ENCODE assay signal across 32 mouse cellular contexts in the genomic region with DNA sequence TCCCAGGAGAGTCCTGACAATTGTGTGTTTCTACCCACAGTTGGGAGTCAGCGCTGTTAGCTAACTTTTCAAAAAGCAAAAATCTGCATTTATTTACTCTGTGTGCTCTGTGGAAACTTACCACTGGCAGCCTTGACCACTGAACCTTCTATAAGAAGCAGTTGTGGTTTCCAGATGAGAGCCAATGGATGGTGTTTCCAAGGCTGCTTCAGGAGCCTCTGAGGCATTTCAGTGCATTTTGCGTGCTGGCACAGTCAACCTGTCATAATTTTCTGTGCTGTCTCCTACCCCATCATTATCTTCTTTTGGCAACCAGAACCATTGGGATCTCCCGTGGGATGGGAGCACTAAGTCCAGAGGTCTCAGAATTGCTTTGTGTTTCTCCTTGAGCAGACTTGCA.
"Had no signal": no experiment of that assay in that cellular context is flagged by ENCODE, and none has a peak within 500 bp of the region (broad histone marks: within the 10 kb centered on the region; RNA-seq: fewer than 3 reads in every experiment).

No protein-coding gene starts in this region.

- H3K4me2 ChIP-seq: limb, embryonic 12.5 days; limb, embryonic 13.5 days; limb, embryonic 15.5 days; liver, embryonic 11.5 days; liver, embryonic 12.5 days; liver, embryonic 13.5 days; liver, embryonic 15.5 days; lung, embryonic 14.5 days; lung, embryonic 15.5 days; midbrain, embryonic 11.5 days; midbrain, embryonic 12.5 days; midbrain, embryonic 13.5 days; midbrain, embryonic 15.5 days; neural tube, embryonic 12.5 days had no signal

- H3K4me3 ChIP-seq: limb, embryonic 10.5 days; limb, embryonic 12.5 days; limb, embryonic 13.5 days; limb, embryonic 15.5 days; liver, embryonic 12.5 days; liver, embryonic 13.5 days; liver, embryonic 15.5 days; lung, embryonic 15.5 days; megakaryocyte, embryonic 14.5 days; midbrain, embryonic 10.5 days; midbrain, embryonic 12.5 days; midbrain, embryonic 13.5 days; midbrain, embryonic 15.5 days; myocyte; neural tube, embryonic 12.5 days had no signal

- H3K4me1 ChIP-seq: limb, embryonic 10.5 days; limb, embryonic 12.5 days; limb, embryonic 13.5 days; limb, embryonic 15.5 days; liver, embryonic 12.5 days; liver, embryonic 13.5 days; liver, embryonic 15.5 days; lung, embryonic 15.5 days; megakaryocyte, embryonic 14.5 days; midbrain, embryonic 10.5 days; midbrain, embryonic 12.5 days; midbrain, embryonic 13.5 days; midbrain, embryonic 15.5 days; neural tube, embryonic 12.5 days had no signal

- H3K27me3 ChIP-seq: limb, embryonic 12.5 days; limb, embryonic 13.5 days; limb, embryonic 15.5 days; liver, embryonic 12.5 days; liver, embryonic 13.5 days; liver, embryonic 15.5 days; lung, embryonic 15.5 days; megakaryocyte, embryonic 14.5 days; midbrain, embryonic 12.5 days; midbrain, embryonic 13.5 days; midbrain, embryonic 15.5 days; neural tube, embryonic 12.5 days had no signal

- H3K9ac ChIP-seq: limb, embryonic 12.5 days; limb, embryonic 13.5 days; limb, embryonic 15.5 days; liver, embryonic 12.5 days; liver, embryonic 13.5 days; liver, embryonic 14.5 days; liver, embryonic 15.5 days; liver, postnatal 0 days; lung, embryonic 14.5 days; lung, embryonic 15.5 days; midbrain, embryonic 12.5 days; midbrain, embryonic 13.5 days; midbrain, embryonic 15.5 days; neural tube, embryonic 12.5 days had no signal

- H3K9me3 ChIP-seq: limb, embryonic 10.5 days; limb, embryonic 12.5 days; limb, embryonic 13.5 days; limb, embryonic 15.5 days; liver, embryonic 12.5 days; liver, embryonic 13.5 days; liver, embryonic 15.5 days; lung, embryonic 15.5 days; megakaryocyte, embryonic 14.5 days; midbrain, embryonic 10.5 days; midbrain, embryonic 12.5 days; midbrain, embryonic 13.5 days; midbrain, embryonic 15.5 days; neural tube, embryonic 12.5 days had no signal

- H3K36me3 ChIP-seq: limb, embryonic 10.5 days; limb, embryonic 12.5 days; limb, embryonic 13.5 days; limb, embryonic 15.5 days; liver, embryonic 12.5 days; liver, embryonic 13.5 days; liver, embryonic 15.5 days; lung, embryonic 15.5 days; midbrain, embryonic 10.5 days; midbrain, embryonic 12.5 days; midbrain, embryonic 13.5 days; midbrain, embryonic 15.5 days; neural tube, embryonic 12.5 days had no signal

- DNase-seq: left cerebral cortex, postnatal 4 days; liver; liver, embryonic 13.5 days; liver, postnatal 0 days; lung, adult 18-20 months; lung, adult 2 months; lung, embryonic 14.5 days; lung, postnatal 10 days; lung, postnatal 14 days; lung, postnatal 36 days; lung, postnatal 4 days; midbrain, embryonic 14.5 days had no signal

- H3K27ac ChIP-seq: limb, embryonic 10.5 days; limb, embryonic 12.5 days; limb, embryonic 13.5 days; limb, embryonic 15.5 days; liver, embryonic 12.5 days; liver, embryonic 13.5 days; liver, embryonic 14.5 days; liver, embryonic 15.5 days; lung, embryonic 15.5 days; macrophage; midbrain, embryonic 10.5 days; midbrain, embryonic 12.5 days; midbrain, embryonic 13.5 days; midbrain, embryonic 15.5 days; neural tube, embryonic 12.5 days had no signal

- ATAC-seq: liver, embryonic 12.5 days; liver, postnatal 0 days; lung, postnatal 0 days; midbrain, embryonic 13.5 days; midbrain, embryonic 15.5 days; midbrain, embryonic 16.5 days had no signal
